Mouse (Mus musculus): Measurements from ENCODE around the gene Aff3.
A peak's percentile ranks its signal among the peaks of the same experiment; 100 is the strongest.

Aff3 gene

GRCm38 (mm10) chr1:38595311-38595710, 69.4 kb downstream of the Aff3 start:
- DNase-seq: no peak

- no peak for DNase-seq
Observed at GRCm38 (mm10) chr1:38594766-38595165, 70.0 kb downstream of the Aff3 start.

- DNase-seq: no peak
Observed at GRCm38 (mm10) chr1:38591194-38591593, 73.6 kb downstream of the Aff3 start.

- DNase-seq: no peak
Observed at GRCm38 (mm10) chr1:38588741-38589140, 76.0 kb downstream of the Aff3 start.

DNA sequence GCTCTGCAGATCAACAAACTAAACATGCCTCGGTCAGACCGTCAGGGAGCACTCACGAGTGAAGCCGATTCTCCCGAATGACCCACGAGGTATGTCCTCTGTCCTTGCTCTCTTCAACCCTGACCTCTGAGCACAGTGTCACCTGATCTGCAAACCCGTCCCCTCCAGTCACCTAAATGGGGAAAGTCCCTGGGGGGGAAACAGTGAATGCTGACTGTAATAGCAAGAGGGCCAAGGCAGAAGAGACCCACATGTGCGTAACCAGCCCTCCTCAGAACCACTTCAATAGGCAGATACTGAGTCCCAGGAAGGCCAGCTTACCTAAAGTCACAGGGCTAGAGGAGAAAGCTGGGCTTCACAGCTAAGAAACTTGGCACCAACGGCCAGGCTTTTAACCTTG, 82.4 kb downstream of the Aff3 start:
- DNase-seq: no peak

DNA sequence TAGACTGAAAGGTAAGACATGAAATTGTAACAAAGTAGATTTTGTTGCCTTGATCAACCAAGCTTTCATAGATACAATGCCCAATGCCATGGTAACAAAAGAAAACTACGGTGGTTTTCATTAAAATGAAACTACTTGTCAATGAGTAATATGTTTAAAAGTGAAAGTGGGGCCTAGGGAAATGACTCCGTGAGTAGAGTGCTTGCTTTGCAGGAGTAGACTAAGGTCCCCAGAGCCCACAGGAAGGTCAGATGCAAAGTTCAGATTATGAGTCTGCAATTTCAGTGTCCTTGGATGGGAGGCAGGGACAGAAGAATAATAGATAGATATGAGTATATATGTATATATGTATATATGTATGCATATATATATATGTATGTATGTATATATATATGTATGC, 84.2 kb downstream of the Aff3 start:
- no peak for DNase-seq

DNA sequence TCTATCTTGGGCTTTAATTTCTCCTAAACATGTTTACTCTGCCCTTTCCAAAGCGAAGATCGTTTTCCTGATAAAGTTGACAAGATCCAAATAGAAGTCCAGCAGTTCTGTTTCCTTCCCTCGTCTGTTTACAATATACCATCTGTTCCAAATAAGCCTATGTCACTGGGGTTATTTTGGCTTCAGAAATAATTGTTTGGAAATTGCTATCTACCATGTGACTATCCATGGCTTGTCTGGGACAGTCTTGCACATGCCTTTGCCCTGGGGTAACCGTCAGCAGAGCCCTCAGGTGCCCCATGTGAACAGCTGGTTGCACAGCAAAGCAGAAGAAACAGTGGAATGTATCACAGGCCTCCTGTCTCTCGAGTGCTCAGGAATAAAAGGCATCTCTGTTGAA, 86.4 kb downstream of the Aff3 start:
- DNase-seq: no peak

- DNase-seq: no peak
Observed at GRCm38 (mm10) chr1:38567791-38568190, 97.0 kb downstream of the Aff3 start.

- no peak for DNase-seq
Observed at GRCm38 (mm10) chr1:38566101-38566678, 98.6 kb downstream of the Aff3 start.

- DNase-seq: no peak
Observed at GRCm38 (mm10) chr1:38565295-38565777, 99.4 kb downstream of the Aff3 start.

GRCm38 (mm10) chr1:38562397-38563199, 102.2 kb downstream of the Aff3 start:
- no peak for DNase-seq

GRCm38 (mm10) chr1:38561331-38561730, 103.4 kb downstream of the Aff3 start:
- no peak for DNase-seq

DNA sequence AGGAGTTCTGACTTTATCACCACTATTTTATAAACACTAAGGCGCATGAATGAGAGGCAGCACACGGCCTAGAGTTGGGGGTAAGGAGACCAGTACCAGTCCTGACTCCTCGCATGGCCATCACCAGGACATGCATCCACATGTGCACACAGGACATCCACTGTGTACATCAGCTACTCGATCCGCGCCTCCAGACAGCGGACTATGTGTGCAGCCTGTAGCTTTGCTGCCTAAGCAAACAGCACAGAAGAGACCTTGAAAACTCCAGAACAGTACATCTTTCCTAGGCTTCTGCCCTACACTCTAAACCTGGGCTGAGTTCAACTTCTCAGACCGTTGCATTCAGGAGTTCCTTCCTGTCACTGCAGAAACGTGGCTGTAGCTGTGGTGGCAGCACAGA, 104.1 kb downstream of the Aff3 start:
- no peak for DNase-seq

GRCm38 (mm10) chr1:38557615-38558014, 107.1 kb downstream of the Aff3 start:
- no peak for DNase-seq

DNA sequence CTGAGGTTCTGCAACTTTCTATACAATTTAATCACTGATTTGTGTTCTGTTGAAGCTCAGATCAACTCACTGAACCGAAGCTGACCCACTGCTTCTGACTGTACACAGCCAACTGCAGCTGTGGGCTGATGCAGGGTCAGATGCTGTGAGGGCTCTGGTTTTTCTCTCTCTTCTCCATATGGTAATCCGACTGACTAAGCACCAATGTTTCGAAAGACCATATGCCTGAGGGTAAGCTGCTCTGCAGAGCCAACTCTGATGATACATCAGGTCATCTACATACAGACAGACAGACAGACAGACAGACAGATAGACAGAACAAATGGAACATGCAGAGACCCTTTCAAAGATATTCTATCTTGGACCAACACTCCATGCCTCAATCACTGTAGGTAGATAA, 110.2 kb downstream of the Aff3 start:
- no peak for DNase-seq

- no peak for DNase-seq
Observed at GRCm38 (mm10) chr1:38553090-38553489, 111.7 kb downstream of the Aff3 start.

- no peak for DNase-seq
Observed at GRCm38 (mm10) chr1:38550579-38550978, 114.2 kb downstream of the Aff3 start.

DNA sequence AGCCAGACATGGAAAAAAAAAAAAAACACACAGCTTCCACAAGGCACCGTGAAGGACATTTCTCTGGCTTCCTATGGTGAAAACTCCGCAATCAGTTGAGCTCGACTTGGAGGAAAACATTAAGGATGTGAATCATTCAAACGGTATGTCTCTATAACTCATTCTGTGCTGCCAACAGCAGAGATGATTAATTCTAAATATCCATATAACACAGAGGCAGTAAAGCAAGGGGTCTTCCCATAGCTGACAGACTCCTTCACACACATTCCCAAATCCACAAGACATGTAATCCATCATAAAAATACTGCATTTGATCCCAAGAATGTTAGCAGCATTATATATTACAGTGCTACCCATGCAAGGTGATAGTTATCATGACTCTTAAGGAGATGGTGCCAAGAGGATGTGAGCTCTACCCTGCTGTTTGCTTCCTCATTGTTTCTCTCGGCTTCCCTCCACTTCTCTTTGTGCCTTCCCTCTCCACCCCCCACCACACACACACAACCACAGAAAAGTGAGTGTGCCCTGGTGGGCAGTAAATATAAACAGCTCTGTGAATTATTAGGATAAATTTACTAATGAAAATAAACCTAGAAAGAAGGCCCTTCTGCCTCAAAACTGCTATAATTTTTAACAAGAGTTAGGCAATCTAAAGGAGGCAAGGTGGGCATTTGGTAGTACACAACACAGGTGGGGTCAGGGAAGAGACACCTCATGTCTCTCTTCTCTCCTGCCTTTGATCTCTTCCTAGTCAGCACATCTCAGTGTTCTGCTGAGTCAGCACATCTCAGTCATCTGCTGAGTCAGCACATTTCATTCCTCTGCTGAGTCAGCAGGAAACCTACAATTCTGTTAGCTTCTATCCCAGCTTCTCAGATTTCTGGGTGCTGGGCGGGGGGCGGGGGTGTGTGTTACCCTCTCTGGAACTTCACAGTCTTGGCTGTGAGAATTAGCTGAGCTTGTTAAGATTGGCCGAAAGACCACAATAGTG, 115.8 kb downstream of the Aff3 start:
- no peak for DNase-seq

GRCm38 (mm10) chr1:38547685-38548084, 117.1 kb downstream of the Aff3 start:
- DNase-seq: no peak

DNA sequence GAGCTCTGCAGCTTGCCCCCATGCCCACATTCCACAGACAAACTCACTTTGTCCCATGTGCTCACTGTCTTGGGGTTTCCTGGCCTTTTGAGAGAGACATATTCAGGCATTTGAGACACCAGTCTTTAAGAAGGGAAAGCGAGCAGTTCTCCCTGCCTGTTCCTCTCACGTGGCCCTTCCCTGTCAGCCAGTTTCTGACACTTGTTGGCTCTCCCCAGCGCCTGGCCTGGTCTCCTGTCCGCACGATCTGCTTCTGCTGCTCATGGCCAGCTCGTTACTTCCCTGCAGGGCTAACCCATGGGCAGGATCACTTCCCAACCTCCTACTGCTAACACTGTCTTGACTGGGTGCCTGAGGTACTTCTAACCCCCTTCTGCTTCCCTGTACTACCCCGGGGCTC, 118.1 kb downstream of the Aff3 start:
- DNase-seq: no peak

DNA sequence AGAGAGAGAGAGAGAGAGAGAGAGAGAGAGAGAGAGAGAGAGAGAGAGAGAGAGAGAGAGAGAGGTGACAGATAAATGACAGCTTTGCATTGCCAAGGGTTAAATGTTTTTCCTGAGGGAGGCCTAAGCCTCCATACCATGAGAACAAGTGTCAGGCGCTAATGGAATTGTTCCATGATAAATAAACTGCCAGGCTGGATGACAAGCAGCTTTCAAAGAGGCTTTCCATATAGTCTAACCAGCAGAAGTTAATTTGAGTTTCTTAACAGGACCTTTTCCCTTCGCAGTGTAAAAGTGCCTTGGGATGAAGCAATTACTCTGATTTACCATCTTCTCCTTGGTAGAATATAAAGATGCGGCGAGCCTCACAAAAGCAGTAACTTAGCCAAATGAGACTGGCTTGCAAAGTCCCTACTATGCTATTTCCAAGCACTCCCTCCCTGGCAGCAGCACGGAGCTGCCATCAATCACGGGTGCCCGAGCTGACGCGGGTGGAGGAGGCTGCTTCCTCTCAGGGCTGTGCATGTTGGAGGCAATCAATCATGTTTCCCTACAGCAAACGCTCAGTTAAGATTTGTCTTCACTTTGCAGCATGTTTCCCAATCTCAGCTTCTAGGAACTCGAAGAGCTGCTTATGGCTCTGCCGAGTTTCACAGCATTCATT, 119.3 kb downstream of the Aff3 start:
- peak in 1 of 2 experiments; percentile 10 for DNase-seq

GRCm38 (mm10) chr1:38544501-38544900, 120.3 kb downstream of the Aff3 start:
- no peak for DNase-seq

DNA sequence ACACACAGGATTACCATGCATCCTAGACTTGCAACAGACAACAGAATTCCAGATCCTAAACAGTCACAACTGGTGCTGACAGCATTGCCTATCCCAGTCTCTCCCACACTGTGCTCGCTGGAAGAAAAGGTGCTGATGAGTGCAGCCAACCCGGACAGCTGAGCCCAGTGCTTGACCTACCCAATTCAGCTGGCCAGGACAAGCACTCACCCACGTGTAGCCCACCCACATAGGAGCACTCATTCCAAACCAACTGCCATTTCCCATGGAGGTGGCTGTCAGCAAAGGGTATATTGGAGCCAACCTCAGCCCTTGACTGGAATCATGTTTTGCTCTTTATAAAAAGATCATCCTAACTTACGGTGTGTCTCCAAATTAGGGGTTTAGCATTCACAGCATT, 123.2 kb downstream of the Aff3 start:
- no peak for DNase-seq
